Mouse (Mus musculus): ENCODE measurements around the gene Stmnd1. TPM values are rescaled to one million over a fixed set of nuclear protein-coding genes. Genes with fewer than 3 reads are reported as not detected.
A peak's percentile ranks its signal among the peaks of the same experiment; 100 is the strongest.
"Not testable (repeated sequence)": the region's sequence is repeated elsewhere in the genome, so short reads cannot be mapped to it uniquely, and the experiment has no call there.

Stmnd1 gene
- under 1 TPM; 0.56 TPM for total RNA-seq (2021)
- long read RNA-seq, experiment 1, partial matches to known transcripts, result 0 of 4 reads
- long read RNA-seq, experiment 1, other reads (novel, unspliced or antisense), result 1 of 4 reads
- long read RNA-seq, experiment 2, result 0 reads

GRCm38 (mm10) chr13:46273453-46274110 lies at the start of gene Stmnd1:
TSS of gene Stmnd1 (plus strand) at chr13:46273721.
- DNase-seq, result peak; percentile 10

GRCm38 (mm10) chr13:46226956-46227355 lies 46.6 kb upstream of the Stmnd1 start:
- peak; percentile 25 for DNase-seq

GRCm38 (mm10) chr13:46227486-46227885 lies 46.0 kb upstream of the Stmnd1 start:
- DNase-seq, result no peak

GRCm38 (mm10) chr13:46228750-46229149 lies 44.8 kb upstream of the Stmnd1 start:
- DNase-seq, result not testable (repeated sequence)

- DNase-seq, result peak; percentile 25
Observed at GRCm38 (mm10) chr13:46231514-46232085, 41.9 kb upstream of the Stmnd1 start.

- no peak for DNase-seq
Observed at GRCm38 (mm10) chr13:46237723-46238349, 35.7 kb upstream of the Stmnd1 start.

- no peak for DNase-seq
Observed at GRCm38 (mm10) chr13:46238796-46239195, 34.7 kb upstream of the Stmnd1 start.

GRCm38 (mm10) chr13:46241391-46242188 lies 31.9 kb upstream of the Stmnd1 start:
- DNase-seq, result no peak

GRCm38 (mm10) chr13:46253753-46254152 lies 19.8 kb upstream of the Stmnd1 start:
- DNase-seq, result no peak

GRCm38 (mm10) chr13:46254171-46254570 lies 19.4 kb upstream of the Stmnd1 start:
- no peak for DNase-seq

GRCm38 (mm10) chr13:46255616-46256015 lies 17.9 kb upstream of the Stmnd1 start:
- DNase-seq, result no peak

GRCm38 (mm10) chr13:46257847-46258246 lies 15.7 kb upstream of the Stmnd1 start:
- peak; percentile 81 for DNase-seq

- no peak for DNase-seq
Observed at GRCm38 (mm10) chr13:46259526-46259925, 14.0 kb upstream of the Stmnd1 start.

- DNase-seq, result no peak
Observed at GRCm38 (mm10) chr13:46261244-46261643, 12.3 kb upstream of the Stmnd1 start.

- no peak for DNase-seq
Observed at GRCm38 (mm10) chr13:46267783-46268182, 5.7 kb upstream of the Stmnd1 start.

- DNase-seq, result no peak
Observed at GRCm38 (mm10) chr13:46268341-46268740, 5.2 kb upstream of the Stmnd1 start.

- peak; percentile 50 for DNase-seq
Observed at GRCm38 (mm10) chr13:46268815-46269445, 4.6 kb upstream of the Stmnd1 start.

GRCm38 (mm10) chr13:46272811-46273452 lies 589 bp upstream of the Stmnd1 start:
- DNase-seq, result peak; percentile 25

- no peak for DNase-seq
Observed at GRCm38 (mm10) chr13:46275701-46276100, 2.2 kb downstream of the Stmnd1 start.

- DNase-seq, result no peak
Observed at GRCm38 (mm10) chr13:46282543-46282942, 9.0 kb downstream of the Stmnd1 start.

GRCm38 (mm10) chr13:46287801-46288200 lies 14.3 kb downstream of the Stmnd1 start:
- DNase-seq, result no peak
